Mouse (Mus musculus) left cerebral cortex, adult 2 months (tissue): Measurements from ENCODE around the gene Cog5. TPM values are rescaled to one million over a fixed set of nuclear protein-coding genes. Genes with fewer than 3 reads are reported as not detected.
A peak's percentile ranks its signal among the peaks of the same experiment; 100 is the strongest.

Source experiments
- DNase-seq, 2 experiments: peaks; one replicate each; pipeline ENCODE4 v3.0.0; 2021 to 2022; ENCODE audit warnings: low spot score in 2 of 2, mixed read lengths in 1 of 2; ENCODE audit errors: extremely low spot score in 1 of 2
- H3K27ac ChIP-seq: fragments of 200-600 bp; 2 replicates; pipeline ENCODE4 v1.8.1; 2022
- H3K4me3 ChIP-seq: fragments of 200-600 bp; 2 replicates; pipeline ENCODE4 v1.8.1; 2022
- CTCF ChIP-seq: fragments of 200-600 bp; IDR thresholded peaks from 2 replicates; pipeline ENCODE4 v1.8.1; 2022; ENCODE audit warnings: antibody characterized with exemption, mild to moderate bottlenecking, moderate library complexity
- intact Hi-C: fragments of 180-260 bp; cut with DNase I; formaldehyde crosslinking; loops from one replicate; pipeline ENCODE4 v1.15.1; 2025
- total RNA-seq, 2 experiments: library from RNA; stranded (reverse); gene quantifications; 2 replicates each; pipeline ENCODE4 v1.2.3; 2021

The Cog5 gene
- total RNA-seq, 2 experiments from 2014 or later: 44.4 to 46.8 TPM

DNA sequence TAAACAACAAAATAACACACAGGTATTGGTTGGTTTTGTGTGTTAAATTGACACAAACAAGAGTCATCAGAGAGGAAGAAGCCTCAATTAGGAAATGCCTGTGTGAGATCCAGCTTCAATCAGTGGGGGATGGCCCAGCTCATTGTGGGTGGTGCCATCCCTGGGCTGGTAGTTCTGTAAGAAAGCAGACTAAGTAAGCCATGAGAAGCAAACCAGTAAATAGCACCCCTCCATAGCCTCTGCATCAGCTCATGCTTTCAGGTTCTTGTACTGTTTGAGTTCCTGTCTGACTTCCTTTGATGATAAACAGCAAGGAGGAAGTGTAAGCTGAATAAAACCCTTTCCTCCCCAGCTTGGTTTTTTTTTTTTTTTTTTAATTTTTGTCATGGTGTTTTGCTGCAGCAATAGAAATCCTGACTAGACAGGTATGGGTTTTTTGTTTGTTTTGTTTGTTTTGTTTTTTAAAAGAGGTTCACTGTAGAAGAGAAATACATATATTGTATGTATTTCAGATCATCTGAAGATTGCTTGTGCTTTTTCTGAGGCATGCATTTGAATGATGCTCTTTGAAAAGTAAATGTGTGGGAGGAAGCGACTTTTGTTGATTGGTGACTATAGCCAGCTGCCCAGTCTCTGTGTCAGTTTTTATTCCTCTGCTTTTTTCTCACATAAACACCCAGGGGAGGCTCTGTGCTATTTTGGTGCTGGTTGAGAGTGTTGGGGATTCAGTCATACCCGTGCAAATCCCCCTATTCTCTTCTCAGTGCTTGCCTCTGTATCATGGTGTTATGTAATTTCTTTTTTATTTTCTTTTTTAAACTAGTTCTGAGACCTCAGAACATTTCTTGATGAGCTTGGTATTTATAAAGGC is 101.5 kb downstream of the Cog5 start:
- no peak for TF ChIP-seq CTCF
- Histone ChIP-seq H3K4me3 (no peak overlapping the region), H3K27ac (peak overlapping the region; percentile 78)
- intact Hi-C loops: loop anchor here (2.0 to 5.0 kb wide), 2 partner anchors 25 to 131 kb away; no protein-coding TSS in a partner anchor
- DNase-seq: peak in 1 of 2 experiments; percentile 30

DNA sequence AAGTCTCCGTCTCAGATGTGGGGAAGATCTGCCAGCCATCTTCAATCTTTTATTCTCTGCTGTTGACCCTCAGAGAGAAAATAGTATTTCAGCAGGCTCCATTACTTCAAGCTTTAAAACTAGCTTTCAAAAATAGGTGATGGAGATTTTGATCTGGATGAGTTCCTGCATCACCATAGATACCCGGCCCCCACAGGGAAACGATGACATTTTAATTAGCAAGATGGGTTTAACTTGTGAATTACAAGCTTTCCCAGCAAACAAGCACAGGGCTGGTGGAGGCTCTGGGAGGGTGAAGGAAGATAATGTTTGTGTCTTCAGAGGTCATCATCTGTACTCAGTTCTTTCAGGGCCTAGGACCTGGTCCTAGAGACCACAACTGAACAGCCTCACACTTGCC is 118.9 kb downstream of the Cog5 start:
- Histone ChIP-seq H3K4me3 (no peak overlapping the region), H3K27ac (peak overlapping the region; percentile 66)
- intact Hi-C loops: no loop called here
- TF ChIP-seq CTCF: no peak
- DNase-seq: peak; percentile 14

DNA sequence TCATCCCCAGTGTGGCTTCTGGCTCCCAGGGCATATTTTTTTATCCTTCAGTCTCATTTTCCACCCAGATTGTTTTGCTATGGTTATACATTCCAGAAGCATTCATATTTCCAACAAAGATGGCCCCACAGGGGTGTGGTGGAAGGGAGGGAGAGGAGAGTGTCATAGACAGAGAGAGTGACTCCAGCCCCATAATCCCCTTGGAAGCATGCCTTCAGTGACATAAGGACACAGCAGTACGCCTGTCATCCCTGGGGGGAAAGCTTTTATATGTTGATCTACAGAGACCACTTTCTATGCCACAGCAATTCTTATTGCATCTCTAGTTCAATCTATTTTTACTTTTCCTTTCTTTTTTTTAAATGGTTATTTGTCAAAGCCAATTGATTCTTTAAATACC is 129.6 kb downstream of the Cog5 start:
- Histone ChIP-seq H3K4me3 (no peak overlapping the region), H3K27ac (no peak overlapping the region)
- intact Hi-C loops: no loop called here
- TF ChIP-seq CTCF: no peak
- no peak for DNase-seq

DNA sequence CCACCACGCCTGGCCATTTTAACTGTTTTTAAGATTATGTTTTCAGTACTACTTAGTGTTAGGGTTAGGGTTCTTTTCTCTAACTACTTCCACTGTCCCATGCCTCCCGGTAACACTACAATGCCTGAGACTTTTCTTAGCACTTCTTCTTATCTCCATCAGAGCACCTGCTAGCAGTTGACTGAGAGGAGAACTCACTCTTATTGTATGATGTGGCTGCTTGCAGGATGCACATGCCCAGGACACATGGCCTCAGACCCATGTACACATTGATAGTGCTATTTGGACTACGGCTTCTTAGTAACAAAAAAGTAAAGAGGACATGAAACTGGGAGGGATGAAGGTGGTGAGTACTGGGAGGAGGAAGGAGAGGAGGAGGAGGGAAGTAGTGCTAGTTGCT is 133.9 kb downstream of the Cog5 start:
- no peak for DNase-seq
- Histone ChIP-seq H3K4me3 (no peak overlapping the region), H3K27ac (no peak overlapping the region)
- intact Hi-C loops: no loop called here
- TF ChIP-seq CTCF: no peak

DNA sequence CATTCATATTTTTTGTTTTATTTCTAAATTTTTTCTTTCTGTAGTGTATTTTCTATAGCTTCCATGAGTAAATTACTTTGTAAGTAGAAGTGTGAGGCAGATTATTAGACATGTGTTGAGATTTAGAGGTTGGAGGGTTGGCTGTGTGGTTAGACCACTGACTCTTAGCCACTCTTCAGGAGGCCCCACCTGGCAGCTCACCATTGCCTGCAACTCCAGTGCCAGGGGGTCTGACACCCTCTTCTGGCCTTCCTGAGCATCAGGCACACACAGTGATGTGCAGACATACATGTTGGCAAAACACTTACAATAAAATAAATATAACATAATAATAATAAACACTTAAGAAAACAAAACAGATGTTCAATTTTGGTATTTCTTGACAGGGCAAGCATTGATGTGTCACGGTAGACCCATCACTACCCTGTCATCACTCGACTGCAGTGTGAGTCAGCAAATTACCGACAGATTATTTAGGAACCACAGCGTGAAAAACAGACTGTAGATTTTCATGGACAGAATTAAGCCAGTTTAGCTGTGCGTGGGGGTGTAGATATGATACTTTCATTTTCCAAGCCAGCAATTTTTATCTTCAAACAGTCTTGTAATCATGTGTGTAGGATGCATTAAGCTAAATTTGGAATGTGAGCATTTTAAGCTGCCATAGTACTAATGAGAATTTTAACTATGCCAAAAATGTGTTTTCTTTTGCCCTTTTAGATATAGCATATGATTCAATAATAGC is 151.9 kb downstream of the Cog5 start:
- H3K4me3 ChIP-seq: no peak overlapping the region
- no peak for DNase-seq
- no peak for TF ChIP-seq CTCF
- H3K27ac ChIP-seq: no peak overlapping the region
- intact Hi-C loops: no loop called here

DNA sequence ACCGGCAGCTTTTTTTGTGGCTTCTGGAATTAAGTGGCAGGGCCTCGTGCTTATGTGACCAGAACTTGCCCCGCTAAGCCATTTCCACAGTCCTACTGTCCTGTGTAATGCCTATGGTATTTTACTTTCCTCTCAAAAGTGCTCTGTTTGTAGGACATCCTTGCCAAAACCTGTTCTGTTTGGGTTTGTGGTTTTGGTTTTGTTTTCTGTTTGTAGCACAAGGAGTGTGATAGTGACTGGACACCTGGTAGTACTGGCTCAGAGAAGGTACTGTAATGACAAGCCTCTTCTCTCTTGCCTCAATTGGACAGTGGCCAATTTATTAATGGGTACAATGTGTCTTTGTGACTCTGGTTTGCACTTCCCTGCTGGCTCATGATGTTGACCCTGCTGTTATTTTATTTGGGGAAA is 163.4 kb downstream of the Cog5 start:
- intact Hi-C loops: no loop called here
- H3K4me3 ChIP-seq: no peak overlapping the region
- no peak for TF ChIP-seq CTCF
- H3K27ac ChIP-seq: no peak overlapping the region
- no peak for DNase-seq

DNA sequence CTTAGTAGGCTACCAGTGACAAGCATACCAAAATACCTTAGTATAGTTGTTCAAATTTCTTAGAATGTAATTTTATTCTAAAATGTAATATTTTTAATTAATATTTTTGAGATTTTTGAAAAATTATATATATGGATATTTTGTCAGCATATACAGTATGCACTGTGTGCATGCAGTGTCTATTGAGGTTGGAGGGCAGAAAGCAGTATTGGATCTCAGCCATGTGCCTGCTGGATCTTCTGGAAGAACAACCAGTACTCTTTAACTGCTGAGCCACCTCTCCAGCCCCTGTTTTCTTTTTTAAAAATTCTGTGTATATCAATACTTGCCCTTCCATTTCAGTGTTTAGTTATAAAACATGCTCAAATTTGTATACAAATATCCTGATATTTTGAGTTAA is 164.4 kb downstream of the Cog5 start:
- no peak overlapping the region for H3K4me3 ChIP-seq
- H3K27ac ChIP-seq: no peak overlapping the region
- no peak for DNase-seq
- intact Hi-C loops: no loop called here
- TF ChIP-seq CTCF: no peak

DNA sequence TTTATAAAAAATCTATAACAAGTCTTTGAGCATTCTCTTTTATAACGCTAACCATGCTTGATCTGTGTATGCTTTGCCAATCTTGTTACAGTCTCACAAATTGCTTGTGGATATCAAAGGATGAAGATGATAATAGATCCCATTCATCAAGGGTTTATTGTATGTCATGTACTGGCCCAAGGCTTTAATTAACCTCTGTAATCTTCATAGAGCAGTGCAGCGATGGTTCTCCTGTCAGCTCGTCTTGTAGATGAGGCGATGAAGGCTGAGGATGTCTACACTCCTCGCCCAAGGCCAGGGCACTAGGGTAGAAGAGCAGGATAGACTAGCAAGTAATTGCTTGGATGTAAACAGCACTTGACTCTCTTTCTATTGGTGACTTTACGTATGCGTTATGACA is 164.9 kb downstream of the Cog5 start:
- TF ChIP-seq CTCF: no peak
- intact Hi-C loops: no loop called here
- no peak overlapping the region for H3K27ac ChIP-seq

DNA sequence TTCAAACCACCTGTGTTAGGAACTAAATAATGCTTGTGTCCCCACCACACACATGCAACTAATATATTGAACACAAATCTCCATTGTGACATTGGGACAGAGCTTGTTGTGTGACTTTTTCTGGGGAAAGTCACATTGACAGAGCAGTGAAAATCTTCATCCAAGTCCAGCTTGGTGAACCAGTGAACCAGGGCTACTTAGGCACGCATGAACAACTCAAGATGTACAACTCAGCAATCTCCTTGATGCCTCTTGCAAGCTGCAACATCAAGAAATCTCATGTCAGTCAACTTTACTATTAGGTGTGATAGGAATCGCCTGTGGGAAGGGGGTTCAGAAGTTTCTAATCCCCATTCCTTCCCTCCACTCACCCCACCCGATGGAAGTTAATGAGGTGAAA is 169.0 kb downstream of the Cog5 start:
- intact Hi-C loops: no loop called here
- H3K27ac ChIP-seq: no peak overlapping the region
- no peak for DNase-seq
- TF ChIP-seq CTCF: no peak
- no peak overlapping the region for H3K4me3 ChIP-seq

More for the DNA sequence above, 164.9 kb downstream of the Cog5 start:
- H3K4me3 ChIP-seq: no peak overlapping the region
- DNase-seq: no peak

DNA sequence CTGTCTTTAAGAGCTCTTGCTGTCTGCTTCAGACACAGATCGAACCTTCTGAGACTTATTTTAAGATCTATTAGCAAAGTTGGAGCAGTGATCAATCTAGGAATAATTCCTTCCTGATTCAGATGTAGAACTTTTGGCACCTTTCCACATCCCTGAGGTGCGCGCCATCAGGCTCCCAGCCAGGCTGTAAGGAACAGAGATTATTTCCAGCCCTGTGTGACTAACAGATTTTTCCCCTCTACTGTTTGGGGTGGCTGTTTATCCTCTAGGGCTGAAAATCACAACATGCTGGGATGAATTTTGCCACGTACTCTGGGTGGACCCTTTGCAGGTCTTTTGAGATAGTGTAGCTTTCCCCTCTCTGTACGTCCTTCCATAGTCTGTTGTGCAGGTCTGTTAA is 170.2 kb downstream of the Cog5 start:
- intact Hi-C loops: loop anchor here (5.0 kb wide), 1 partner anchor 72 kb away; no protein-coding TSS in a partner anchor
- Histone ChIP-seq H3K4me3 (peak overlapping the region; percentile 42), H3K27ac (peak overlapping the region; percentile 86)

DNA sequence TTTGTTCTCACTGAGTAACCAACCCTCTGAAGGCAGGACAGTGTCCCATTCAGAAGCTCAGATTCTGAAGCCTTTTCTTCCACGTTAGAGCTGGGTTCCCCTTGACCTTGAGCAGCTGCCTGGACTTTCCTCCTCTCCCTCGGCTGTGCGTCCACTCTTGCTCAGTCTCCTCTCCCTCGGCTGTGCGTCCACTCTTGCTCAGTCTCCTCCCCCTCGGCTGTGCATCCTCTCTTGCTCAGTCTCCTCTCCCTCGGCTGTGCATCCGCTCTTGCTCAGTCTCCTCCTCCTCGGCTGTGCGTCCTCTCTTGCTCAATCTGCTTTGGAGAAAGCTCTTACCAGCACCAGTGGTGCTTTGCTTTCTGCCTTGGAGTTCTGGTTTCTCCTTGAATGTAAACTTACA is 171.2 kb downstream of the Cog5 start:
- DNase-seq: peak; percentile 34 to 36
- intact Hi-C loops: loop anchor here (1.0 to 5.0 kb wide), 2 partner anchors 71 to 113 kb away; partner anchors contain the start of gene Gpr22
- peak overlapping the region; percentile 86 for H3K27ac ChIP-seq
- H3K4me3 ChIP-seq: peak overlapping the region; percentile 42
- TF ChIP-seq CTCF: no peak

More for the DNA sequence above, 170.2 kb downstream of the Cog5 start:
- no peak for TF ChIP-seq CTCF
- no peak for DNase-seq

DNA sequence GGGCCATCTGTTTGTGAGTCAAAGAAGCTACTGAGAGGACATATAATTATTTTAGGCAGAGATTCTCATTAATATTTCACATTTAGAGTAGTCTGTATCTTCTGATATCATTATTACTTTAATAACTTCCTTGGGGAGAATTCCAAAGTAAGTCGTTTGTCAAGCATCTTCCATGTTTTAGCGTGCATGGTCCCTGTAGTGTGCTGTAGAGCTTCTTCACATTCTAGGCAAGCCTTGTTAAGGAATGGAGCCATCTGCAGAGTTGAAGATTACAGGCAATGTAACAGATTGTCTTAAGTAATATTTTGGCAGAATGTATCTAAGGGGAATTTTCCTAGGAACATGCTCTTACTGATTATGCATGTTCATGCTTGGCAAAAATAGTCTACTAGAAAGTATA is 171.8 kb downstream of the Cog5 start:
- no peak for TF ChIP-seq CTCF
- DNase-seq: no peak
- no peak overlapping the region for H3K4me3 ChIP-seq
- H3K27ac ChIP-seq: peak overlapping the region; percentile 86
- intact Hi-C loops: loop anchor here (1.0 to 5.0 kb wide), 2 partner anchors 71 to 113 kb away; partner anchors contain the start of gene Gpr22
